Mouse (Mus musculus) B cell, adult 62 days (primary cell): ENCODE data around the gene Stxbp6. TPM values are rescaled to one million over a fixed set of nuclear protein-coding genes. Genes with fewer than 3 reads are reported as not detected.

Experiments
- total RNA-seq: library from RNA; stranded (reverse); gene quantifications from 4 replicates; pipeline ENCODE4 v1.2.4, GENCODE M21; 2023

The Stxbp6 gene
- not detected in 4 replicates for total RNA-seq

DNA sequence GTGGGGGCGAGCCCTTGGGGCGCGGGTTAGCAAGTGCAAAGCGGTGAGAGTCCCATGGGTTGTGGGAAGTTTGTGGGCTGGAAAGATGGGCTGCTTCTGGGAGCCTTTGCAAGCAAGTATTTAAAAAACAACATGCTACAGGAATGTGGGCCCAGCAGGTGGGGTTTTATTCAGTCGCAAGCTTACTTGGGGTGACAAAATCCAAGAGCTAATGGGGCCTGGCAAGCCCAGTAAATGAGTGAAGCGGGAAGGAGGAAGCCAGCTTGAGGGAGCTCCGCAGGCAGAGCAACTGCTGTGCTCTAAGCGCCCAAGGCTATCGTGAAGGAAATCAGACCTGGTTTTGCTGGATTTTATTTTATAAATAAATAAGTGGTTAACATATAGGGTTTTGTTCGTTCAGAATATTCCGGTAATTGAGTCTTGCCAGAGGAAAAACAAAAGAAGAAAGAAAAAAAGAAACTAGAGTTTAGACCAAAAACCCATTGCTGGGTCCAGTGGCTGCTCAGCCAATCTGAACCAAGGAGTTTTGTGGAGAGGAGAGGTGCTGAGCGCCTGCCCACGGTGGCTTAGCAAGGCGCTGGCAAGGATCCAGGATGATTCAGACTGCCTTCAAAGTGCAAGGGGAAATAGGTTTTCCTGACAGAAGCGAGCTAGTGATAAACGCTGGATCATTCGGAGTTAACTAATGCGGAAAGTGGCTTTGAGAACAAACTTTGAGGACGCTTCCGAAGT lies at the start of gene Stxbp6:
Stxbp6 (minus strand) TSS at position 99 of the 732 bp plus-strand sequence.

